Mouse (Mus musculus) regulatory T cell (primary cell): ENCODE measurements around the gene Fads2.

Experiments
- in situ Hi-C: fragments of 300-600 bp; cut with MboI, MseI; formaldehyde crosslinking; loops from one replicate; pipeline ENCODE4 v1.15.1; 2025; ENCODE audit warnings: high pct_unique_total_duplicates

Fads2 gene

DNA sequence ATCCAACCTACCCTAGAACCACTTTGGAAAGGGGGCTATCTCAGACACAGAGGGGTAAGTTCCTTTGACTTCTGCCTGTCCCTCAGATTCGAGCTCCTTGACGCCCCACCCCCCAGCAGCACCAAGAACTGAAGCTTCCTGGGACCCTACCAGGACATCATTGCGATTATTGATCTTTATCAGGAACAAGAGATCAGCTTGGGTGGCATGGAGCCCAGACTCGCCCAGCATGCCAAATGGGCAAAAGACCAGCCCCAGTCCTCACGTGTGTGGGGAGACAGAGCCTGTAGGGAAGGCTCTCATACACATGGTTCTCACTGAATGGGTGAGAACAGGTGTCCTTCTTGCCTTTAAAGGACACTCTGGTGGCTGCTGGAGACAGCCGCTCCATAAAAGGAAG, 2.7 kb upstream of the Fads2 start:
- in situ Hi-C loops, result loop anchor here (5.0 to 10.0 kb wide), 2 partner anchors 103 to 1891 kb away; no protein-coding TSS in a partner anchor

DNA sequence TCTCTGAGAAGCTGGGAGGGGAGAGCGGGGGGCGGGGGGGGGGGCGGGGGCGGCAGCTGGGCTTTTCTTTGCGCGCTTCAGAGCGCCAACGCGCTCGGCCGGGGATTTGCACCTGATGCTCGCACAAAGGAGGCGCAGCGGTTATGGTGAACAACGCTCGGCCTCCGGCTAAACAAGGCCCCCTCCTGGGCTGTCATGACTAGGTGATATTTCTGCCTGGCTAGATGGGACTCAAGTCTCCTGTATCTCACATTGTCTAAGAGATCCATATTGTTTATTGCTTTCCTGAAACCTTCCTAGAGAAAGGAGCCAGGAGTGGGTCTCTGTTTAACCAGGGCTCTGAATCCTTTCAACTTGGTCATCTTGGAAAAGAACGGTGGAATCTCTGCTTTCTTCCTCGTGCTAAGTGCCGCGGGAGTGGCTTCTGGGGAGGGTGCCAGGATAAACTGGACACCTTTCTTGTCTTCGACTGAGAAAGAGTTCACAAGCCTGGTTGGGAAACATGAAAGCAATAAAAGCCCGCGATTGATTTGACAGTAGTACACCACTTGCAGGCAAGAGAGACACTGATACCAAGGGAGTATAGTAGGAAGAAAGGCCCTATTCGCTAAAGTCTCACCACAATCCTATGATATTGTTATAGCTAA, 631 bp upstream of the Fads2 start:
- in situ Hi-C loops, result loop anchor here (5.0 to 10.0 kb wide), 2 partner anchors 105 to 1893 kb away; no protein-coding TSS in a partner anchor

- in situ Hi-C loops, result loop anchor here (5.0 to 10.0 kb wide), 2 partner anchors 107 to 1894 kb away; no protein-coding TSS in a partner anchor
Measured at GRCm38 (mm10) chr19:10100631-10101071, 895 bp downstream of the Fads2 start.

- in situ Hi-C loops, result loop anchor here (25.0 kb wide), 1 partner anchor 1086 kb away; no protein-coding TSS in a partner anchor
Measured at GRCm38 (mm10) chr19:10097826-10098225, 3.7 kb downstream of the Fads2 start.

- in situ Hi-C loops, result loop anchor here (25.0 kb wide), 1 partner anchor 1084 kb away; no protein-coding TSS in a partner anchor
Measured at GRCm38 (mm10) chr19:10096371-10096876, 5.1 kb downstream of the Fads2 start.

- in situ Hi-C loops, result loop anchor here (25.0 kb wide), 1 partner anchor 1082 kb away; no protein-coding TSS in a partner anchor
Measured at GRCm38 (mm10) chr19:10094695-10095094, 6.9 kb downstream of the Fads2 start.

- in situ Hi-C loops, result loop anchor here (25.0 kb wide), 1 partner anchor 1082 kb away; no protein-coding TSS in a partner anchor
Measured at GRCm38 (mm10) chr19:10093829-10094228, 7.7 kb downstream of the Fads2 start.

DNA sequence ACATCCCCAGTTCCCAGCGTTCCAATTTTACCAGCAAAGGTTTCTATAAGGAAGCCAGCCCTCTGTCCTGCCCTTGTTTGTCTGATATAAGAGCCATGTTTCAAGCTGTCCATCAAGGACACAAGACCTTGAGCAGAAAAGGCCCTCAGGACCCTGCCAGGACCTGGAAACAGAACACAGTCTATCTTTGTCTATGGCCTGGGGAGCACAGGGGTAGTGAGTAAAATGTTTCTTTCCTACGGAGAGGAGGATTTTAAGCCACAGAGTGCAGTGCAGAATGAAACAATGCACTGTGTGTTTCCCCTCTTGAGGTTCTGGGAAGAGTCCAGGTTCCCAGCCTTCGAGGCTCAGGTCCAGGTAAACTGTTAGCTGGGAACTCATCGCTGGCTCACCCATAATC, 14.6 kb downstream of the Fads2 start:
- in situ Hi-C loops, result loop anchor here (25.0 kb wide), 1 partner anchor 1075 kb away; no protein-coding TSS in a partner anchor

- in situ Hi-C loops, result loop anchor here (25.0 kb wide), 1 partner anchor 1073 kb away; no protein-coding TSS in a partner anchor
Measured at GRCm38 (mm10) chr19:10085454-10085853, 16.1 kb downstream of the Fads2 start.

- in situ Hi-C loops, result loop anchor here (25.0 kb wide), 1 partner anchor 1070 kb away; no protein-coding TSS in a partner anchor
Measured at GRCm38 (mm10) chr19:10082105-10082504, 19.4 kb downstream of the Fads2 start.

- in situ Hi-C loops, result loop anchor here (25.0 kb wide), 1 partner anchor 1068 kb away; no protein-coding TSS in a partner anchor
Measured at GRCm38 (mm10) chr19:10080384-10080783, 21.2 kb downstream of the Fads2 start.

DNA sequence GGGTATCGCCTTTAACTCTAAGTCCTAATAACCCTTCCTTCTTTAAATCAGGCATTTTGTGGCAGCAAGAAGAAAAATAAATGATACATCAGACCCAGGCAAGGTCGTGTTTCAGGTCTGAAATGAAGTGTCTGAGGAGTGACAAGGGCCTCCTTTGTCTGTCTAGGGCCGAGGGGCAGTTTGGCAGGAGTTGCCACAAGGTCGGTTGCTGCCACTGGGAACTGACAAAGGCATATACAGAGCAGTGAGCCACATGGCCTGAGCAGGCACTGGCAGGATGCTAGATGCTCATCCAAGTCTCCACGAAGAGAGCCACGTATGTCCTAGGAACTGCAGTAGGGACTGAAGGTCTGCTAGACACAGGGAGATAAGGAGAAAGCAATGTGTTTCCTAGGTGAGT, 23.2 kb downstream of the Fads2 start:
- in situ Hi-C loops, result loop anchor here (25.0 kb wide), 1 partner anchor 1066 kb away; no protein-coding TSS in a partner anchor

GRCm38 (mm10) chr19:10073145-10073544, 28.4 kb downstream of the Fads2 start:
- in situ Hi-C loops, result no loop called here

DNA sequence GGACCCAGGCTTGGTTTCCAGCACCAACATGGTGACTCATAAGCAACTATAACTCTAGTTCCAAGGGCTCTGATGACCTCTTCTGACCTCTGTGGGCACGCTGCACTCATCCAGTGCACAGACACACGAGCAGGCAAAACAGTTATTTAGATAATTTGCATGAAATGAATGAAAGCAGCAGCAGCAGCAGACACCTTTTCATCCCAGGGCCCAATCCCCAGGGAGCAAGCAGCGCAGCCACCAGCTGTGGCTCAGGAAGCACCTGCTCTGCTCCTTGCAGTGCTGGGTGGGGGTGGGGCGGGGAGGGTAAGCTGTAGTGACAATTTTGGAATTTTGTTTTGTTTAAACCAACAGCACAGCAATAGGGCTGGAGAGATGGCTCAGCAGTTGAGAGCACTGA, 29.7 kb downstream of the Fads2 start:
- in situ Hi-C loops, result no loop called here

DNA sequence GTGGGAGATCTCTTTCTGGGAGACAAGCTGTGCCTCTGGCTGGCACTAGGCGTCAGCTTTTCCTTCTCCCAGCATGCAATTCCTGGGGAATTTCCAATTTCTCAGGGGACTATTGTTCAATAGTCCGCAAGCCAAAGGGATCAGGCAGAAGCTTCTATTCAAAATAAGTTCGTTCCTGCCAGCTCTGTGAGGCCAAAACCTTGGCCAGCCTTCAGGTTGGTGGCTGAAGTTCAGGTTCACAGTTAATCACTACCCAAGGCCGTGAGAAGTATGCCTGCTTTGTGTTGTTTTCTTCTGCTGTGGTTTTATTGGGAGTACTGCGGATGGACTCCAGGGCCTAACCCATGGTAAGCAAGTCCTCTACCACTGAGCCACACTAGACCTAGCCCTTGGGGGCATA, 30.4 kb downstream of the Fads2 start:
- in situ Hi-C loops, result no loop called here

- in situ Hi-C loops, result no loop called here
Measured at GRCm38 (mm10) chr19:10070186-10070980, 31.2 kb downstream of the Fads2 start.

DNA sequence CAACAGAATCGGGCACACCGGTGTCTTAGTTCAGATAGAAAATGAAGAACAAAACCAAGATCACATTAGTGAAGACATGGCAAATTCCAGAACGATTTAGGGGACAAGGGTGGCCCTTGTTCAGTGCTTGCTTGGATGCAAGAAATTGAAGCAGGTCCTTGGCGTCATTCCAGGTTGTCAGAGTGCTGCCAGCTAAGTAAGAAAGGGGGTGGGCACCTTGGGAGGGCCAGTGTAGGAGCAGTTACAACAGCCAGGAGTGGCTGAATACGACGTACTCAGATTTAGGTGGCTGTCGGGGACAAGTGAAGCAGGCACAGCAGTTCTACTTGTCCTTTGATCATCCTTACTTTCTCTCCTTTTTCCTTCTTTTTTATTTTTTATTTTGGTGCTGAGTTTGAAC, 33.8 kb downstream of the Fads2 start:
- in situ Hi-C loops, result no loop called here

GRCm38 (mm10) chr19:10066502-10066901, 35.0 kb downstream of the Fads2 start:
- in situ Hi-C loops, result no loop called here

DNA sequence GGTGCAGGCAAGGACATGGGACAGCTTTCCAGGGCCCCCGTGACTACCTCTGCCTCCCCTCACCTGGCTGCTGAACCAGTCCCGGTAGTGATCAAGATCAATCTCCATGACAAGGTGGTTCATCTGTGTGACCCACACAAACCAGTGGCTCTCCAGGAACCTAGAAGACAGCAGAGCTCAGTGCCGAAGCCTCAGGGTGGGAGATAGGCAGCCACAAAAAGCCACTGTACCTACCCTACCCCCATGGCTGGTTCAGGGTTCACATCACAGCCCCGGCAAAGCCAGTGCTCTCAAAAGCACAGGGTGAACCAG, 35.4 kb downstream of the Fads2 start:
- in situ Hi-C loops, result no loop called here

DNA sequence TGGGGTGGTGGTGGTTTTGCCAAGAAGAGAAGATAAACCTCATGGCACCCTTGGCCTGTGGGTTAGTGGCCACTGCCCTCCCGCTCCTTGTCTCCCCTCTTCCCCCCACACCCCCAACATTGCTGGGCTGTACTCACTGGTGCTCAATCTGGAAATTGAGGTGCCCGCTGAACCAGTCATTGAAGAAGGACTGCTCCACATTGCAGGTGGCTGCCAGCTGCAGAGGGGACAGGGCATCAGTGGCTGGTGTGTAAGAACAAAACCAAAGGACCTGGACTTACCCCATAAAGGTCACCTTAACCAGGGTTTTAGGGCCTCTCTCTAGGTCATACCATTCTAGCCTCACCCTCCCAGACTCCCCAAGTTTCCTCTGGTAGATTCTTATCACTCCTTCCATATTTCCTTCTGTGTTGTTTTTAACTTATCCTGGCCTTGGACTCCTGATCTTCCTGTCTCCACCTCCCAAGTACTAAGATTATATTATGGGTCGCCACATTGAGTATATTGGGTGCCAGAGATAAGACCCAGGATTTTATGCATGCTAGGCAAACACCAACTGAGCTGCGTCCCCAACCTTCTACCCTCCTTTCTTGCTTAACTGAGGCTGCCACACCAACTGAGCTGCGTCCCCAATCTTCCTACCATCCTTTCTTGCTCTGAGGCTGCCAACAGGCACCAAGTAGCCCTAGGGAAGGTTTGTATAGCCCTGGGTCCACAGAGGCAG, 35.9 kb downstream of the Fads2 start:
- in situ Hi-C loops, result no loop called here
